13 mouse cellular contexts compared by ENCODE assay signal in genomic region chr12:111424547-111424946, GRCm38 (mm10). TPM values are rescaled to one million over a fixed set of nuclear protein-coding genes. Genes with fewer than 3 reads are reported as not detected.
"Had no signal": no experiment of that assay in that cellular context is flagged by ENCODE, and none has a peak within 500 bp of the region (broad histone marks: within the 10 kb centered on the region; RNA-seq: fewer than 3 reads in every experiment).

No protein-coding gene starts in this region.

- H3K36me3 ChIP-seq: kidney, embryonic 15.5 days; lung, embryonic 15.5 days; midbrain, embryonic 12.5 days; midbrain, embryonic 15.5 days; neural tube, embryonic 12.5 days; neural tube, embryonic 15.5 days; stomach, embryonic 15.5 days had no signal

- ATAC-seq: inflammation-experienced regulatory T-cells, adult 6 months had no signal

- H3K4me3 ChIP-seq: left cerebral cortex, adult 2 months; liver, embryonic 13.5 days; stomach, embryonic 15.5 days had no signal

- H3K4me2 ChIP-seq: liver, embryonic 13.5 days; stomach, embryonic 15.5 days had no signal

- H3K9me3 ChIP-seq: kidney, embryonic 15.5 days; liver, embryonic 13.5 days; lung, embryonic 15.5 days; midbrain, embryonic 12.5 days; midbrain, embryonic 15.5 days; neural tube, embryonic 12.5 days; neural tube, embryonic 15.5 days; stomach, embryonic 15.5 days had no signal

- H3K27ac ChIP-seq: kidney, embryonic 15.5 days; left cerebral cortex, adult 2 months; liver, embryonic 13.5 days; lung, embryonic 15.5 days; macrophage; midbrain, embryonic 12.5 days; midbrain, embryonic 15.5 days; neural tube, embryonic 12.5 days; neural tube, embryonic 15.5 days; stomach, embryonic 15.5 days had no signal

- H3K9ac ChIP-seq: liver, embryonic 13.5 days; lung, embryonic 15.5 days; midbrain, embryonic 12.5 days; midbrain, embryonic 15.5 days; neural tube, embryonic 12.5 days; stomach, embryonic 15.5 days had no signal

RNA-seq across cellular contexts. Expression of gene Exoc3l4, which starts 7.7 kb away (rescaled TPM):
- polyA plus RNA-seq: inflammation-experienced regulatory T-cells, adult 6 months had no signal

RNA-seq across cellular contexts. Expression of gene Tnfaip2, which starts 17.7 kb away (rescaled TPM):
- polyA plus RNA-seq: inflammation-experienced regulatory T-cells, adult 6 months had no signal

RNA-seq across cellular contexts. Expression of gene Lbhd2, which starts 17.9 kb away (rescaled TPM):
- polyA plus RNA-seq: liver, adult 2 months; liver, embryonic 13.5 days; liver, embryonic 16.5 days; macrophage had no signal
